Mouse (Mus musculus) midbrain, embryonic 13.5 days (tissue): ENCODE data around the gene Asap3. TPM values are rescaled to one million over a fixed set of nuclear protein-coding genes. Genes with fewer than 3 reads are reported as not detected.

Source experiments
- ATAC-seq: fragments of 200-750 bp; cut with Nextera tagmentation; 2 replicates; pipeline ENCODE4 v1.8.0; 2017; ENCODE audit warnings: mild to moderate bottlenecking, moderate TSS enrichment, moderate library complexity
- H3K27ac ChIP-seq: fragments of 300-500 bp; sonication (generic); 2 replicates; pipeline ENCODE4 v1.5.1; 2015; ENCODE audit warnings: inconsistent platforms, mild to moderate bottlenecking, moderate library complexity
- H3K27me3 ChIP-seq: fragments of 300-500 bp; sonication (generic); 2 replicates; pipeline ENCODE4 v1.6.1; 2015; ENCODE audit warnings: mild to moderate bottlenecking, inconsistent platforms
- H3K36me3 ChIP-seq: fragments of 300-500 bp; sonication (generic); 2 replicates; pipeline ENCODE4 v1.6.1; 2015; ENCODE audit warnings: mild to moderate bottlenecking, inconsistent platforms
- H3K4me1 ChIP-seq: fragments of 300-500 bp; sonication (generic); replicated peaks from 2 replicates; pipeline ENCODE4 v1.6.1; 2015; ENCODE audit warnings: inconsistent platforms
- H3K4me2 ChIP-seq: fragments of 300-500 bp; sonication (generic); replicated peaks from 2 replicates; pipeline ENCODE4 v1.6.1; 2015; ENCODE audit warnings: moderate library complexity, mild to moderate bottlenecking, inconsistent platforms
- H3K4me3 ChIP-seq: fragments of 300-500 bp; sonication (generic); replicated peaks from 2 replicates; pipeline ENCODE4 v1.5.1; 2015; ENCODE audit warnings: mild to moderate bottlenecking, inconsistent platforms
- H3K9ac ChIP-seq: fragments of 300-500 bp; sonication (generic); replicated peaks from 2 replicates; pipeline ENCODE4 v1.6.1; 2015; ENCODE audit warnings: mild to moderate bottlenecking, inconsistent platforms
- H3K9me3 ChIP-seq: fragments of 300-500 bp; sonication (generic); 2 replicates; pipeline ENCODE4 v1.6.1; 2016; ENCODE audit warnings: mild to moderate bottlenecking, inconsistent platforms
- WGBS: fragments of 180-500 bp; shearing (Covaris S2); methylation state at CpG from one replicate; pipeline ENCODE4 v1.1.7; 2015; 5-methylcytosine and 5-hydroxymethylcytosine counted together
- polyA plus RNA-seq: library from polyadenylated mRNA; unstranded; fragments of >200 nt; fragmentation: Nextera tagmentation; extraction: Ambion mirVana; gene quantifications from 2 replicates; pipeline ENCODE4 v1.2.1, GENCODE M21; 2015

Asap3 gene
- polyA plus RNA-seq, 1 experiment from 2014 or later, result 4.5 TPM

DNA sequence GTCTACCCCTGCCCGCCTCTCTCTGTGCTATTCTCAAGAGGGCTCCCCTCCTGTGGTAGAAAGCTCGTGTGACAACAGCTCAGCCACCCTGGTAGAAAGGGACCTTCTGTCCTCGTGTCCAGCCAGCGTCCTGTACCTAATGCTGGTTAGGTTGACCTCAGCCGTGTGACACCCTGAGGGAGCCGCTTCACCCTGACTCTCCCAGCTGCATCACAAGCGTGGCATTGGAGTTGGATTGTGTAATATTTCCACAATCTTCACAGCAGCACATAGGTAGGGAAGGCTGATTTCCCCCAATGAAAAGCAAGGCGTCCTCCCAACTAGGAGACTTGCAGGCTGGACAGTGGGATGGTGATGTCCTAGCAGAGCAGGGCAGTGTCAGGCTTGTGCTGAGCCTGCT, 19.9 kb upstream of the Asap3 start:
- H3K4me3 ChIP-seq, result no peak overlapping the region
- no peak overlapping the region for H3K4me2 ChIP-seq
- 91% methylated on average over 8 of the region's 8 CpGs for WGBS
- H3K27ac ChIP-seq, result no peak overlapping the region
- H3K36me3 ChIP-seq, result peaks cover 14% of the 10 kb centered on the region; the same call in 1 of the 2 replicates
- H3K4me1 ChIP-seq, result peaks cover 2% of the 10 kb centered on the region; the same call in 1 of the 2 replicates
- H3K9ac ChIP-seq, result no peak overlapping the region
- H3K9me3 ChIP-seq, result no peaks in the 10 kb centered on the region
- no peak for ATAC-seq
- H3K27me3 ChIP-seq, result no peaks in the 10 kb centered on the region

- no peaks in the 10 kb centered on the region for H3K27me3 ChIP-seq
- no peak overlapping the region for H3K27ac ChIP-seq
- H3K4me1 ChIP-seq, result no peaks in the 10 kb centered on the region
- H3K4me3 ChIP-seq, result no peak overlapping the region
- peaks cover 14% of the 10 kb centered on the region; the same call in 1 of the 2 replicates for H3K36me3 ChIP-seq
- H3K9ac ChIP-seq, result no peak overlapping the region
- WGBS, result 90% methylated on average over 23 of the region's 23 CpGs
- no peaks in the 10 kb centered on the region for H3K9me3 ChIP-seq
- ATAC-seq, result no peak
- no peak overlapping the region for H3K4me2 ChIP-seq
Observed at GRCm38 (mm10) chr4:136186739-136187472, 19.3 kb upstream of the Asap3 start.

DNA sequence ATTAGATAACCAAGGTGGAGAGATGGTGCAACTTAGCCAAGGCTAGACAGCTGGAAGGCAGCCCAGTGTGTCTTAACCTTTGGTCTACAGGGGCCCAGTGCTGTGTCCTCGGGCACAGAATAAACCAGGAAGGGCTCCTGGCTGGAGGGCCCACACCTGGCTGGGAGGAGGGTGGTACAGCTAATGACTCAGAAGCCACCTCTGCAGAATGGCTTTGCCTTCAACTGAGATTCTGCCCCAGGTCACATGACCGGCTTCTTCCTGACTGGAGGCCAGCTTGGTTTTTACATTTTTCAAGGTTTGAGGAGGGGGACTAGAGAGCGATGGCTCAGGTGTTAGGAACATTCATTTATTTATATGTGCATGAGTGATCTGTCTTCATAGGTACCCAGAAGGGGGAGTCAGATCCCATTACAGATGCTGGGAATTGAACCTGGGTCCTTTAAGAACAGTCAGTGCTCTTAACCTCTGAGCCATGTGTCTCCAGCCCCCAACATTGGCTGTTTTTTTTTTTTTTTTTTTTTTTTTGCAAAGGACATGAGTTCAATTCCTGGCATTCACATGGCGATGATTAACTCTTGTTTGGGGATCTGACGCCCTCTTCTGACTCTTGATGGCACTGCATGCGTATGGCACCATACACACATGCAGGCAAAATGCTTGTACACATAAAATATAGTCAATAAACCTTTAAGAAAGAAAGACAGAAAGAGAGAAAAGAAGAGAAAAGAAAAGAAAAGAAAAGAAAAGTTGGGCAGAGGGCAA, 17.0 kb upstream of the Asap3 start:
- Histone ChIP-seq H3K27ac (no peak overlapping the region), H3K9ac (no peak overlapping the region), H3K4me1 (no peaks in the 10 kb centered on the region), H3K4me3 (no peak overlapping the region), H3K36me3 (peaks cover 21% of the 10 kb centered on the region; the same call in 1 of the 2 replicates), H3K9me3 (no peaks in the 10 kb centered on the region), H3K4me2 (no peak overlapping the region), H3K27me3 (no peaks in the 10 kb centered on the region)
- 87% methylated on average over 6 of the region's 6 CpGs for WGBS
- no peak for ATAC-seq

GRCm38 (mm10) chr4:136189912-136190311, 16.3 kb upstream of the Asap3 start:
- Histone ChIP-seq H3K4me3 (no peak overlapping the region), H3K9me3 (no peaks in the 10 kb centered on the region), H3K9ac (no peak overlapping the region), H3K4me1 (no peaks in the 10 kb centered on the region), H3K27ac (no peak overlapping the region), H3K27me3 (no peaks in the 10 kb centered on the region), H3K36me3 (peaks cover 21% of the 10 kb centered on the region; the same call in 1 of the 2 replicates), H3K4me2 (no peak overlapping the region)
- no peak for ATAC-seq
- 85% methylated on average over 8 of the region's 8 CpGs for WGBS

GRCm38 (mm10) chr4:136193571-136193970, 12.6 kb upstream of the Asap3 start:
- ATAC-seq, result no peak
- H3K36me3 ChIP-seq, result peaks cover 11% of the 10 kb centered on the region; the same call in 1 of the 2 replicates
- no peak overlapping the region for H3K4me3 ChIP-seq
- H3K27me3 ChIP-seq, result no peaks in the 10 kb centered on the region
- no peak overlapping the region for H3K4me2 ChIP-seq
- 85% methylated on average over 3 of the region's 3 CpGs for WGBS
- no peaks in the 10 kb centered on the region for H3K9me3 ChIP-seq
- no peaks in the 10 kb centered on the region for H3K4me1 ChIP-seq
- H3K9ac ChIP-seq, result no peak overlapping the region
- H3K27ac ChIP-seq, result no peak overlapping the region

DNA sequence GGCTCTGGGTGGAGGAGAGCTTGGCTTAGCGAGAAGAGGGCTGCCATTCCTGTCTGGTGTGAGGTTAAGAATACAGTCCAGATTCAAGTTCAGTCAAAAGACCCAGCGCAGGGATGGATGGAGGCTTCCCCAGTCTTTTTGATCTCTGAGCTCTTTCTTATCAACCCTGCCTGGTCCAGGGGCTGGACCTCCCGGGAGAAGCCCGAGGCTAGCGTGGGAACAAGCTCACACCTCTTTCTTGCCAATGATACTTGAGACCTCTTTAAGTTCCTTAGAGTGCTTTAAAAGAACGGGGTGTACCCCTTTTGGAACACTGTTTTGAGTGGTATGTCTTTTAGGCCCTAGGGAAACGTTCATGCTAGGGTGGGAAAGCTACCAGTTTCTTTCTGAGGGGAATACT, 11.1 kb upstream of the Asap3 start:
- Histone ChIP-seq H3K4me3 (no peak overlapping the region), H3K4me2 (no peak overlapping the region), H3K27ac (no peak overlapping the region), H3K9ac (no peak overlapping the region), H3K4me1 (no peaks in the 10 kb centered on the region), H3K27me3 (no peaks in the 10 kb centered on the region), H3K9me3 (no peaks in the 10 kb centered on the region), H3K36me3 (peaks cover 11% of the 10 kb centered on the region; the same call in 1 of the 2 replicates)
- WGBS, result 62% methylated on average over 7 of the region's 7 CpGs
- ATAC-seq, result no peak

- no peak for ATAC-seq
- Histone ChIP-seq H3K9ac (no peak overlapping the region), H3K9me3 (no peaks in the 10 kb centered on the region), H3K27ac (no peak overlapping the region), H3K36me3 (peaks cover 11% of the 10 kb centered on the region; the same call in 1 of the 2 replicates), H3K4me3 (no peak overlapping the region), H3K4me2 (no peak overlapping the region), H3K4me1 (no peaks in the 10 kb centered on the region), H3K27me3 (no peaks in the 10 kb centered on the region)
- 84% methylated on average over 9 of the region's 9 CpGs for WGBS
Observed at GRCm38 (mm10) chr4:136195629-136196028, 10.5 kb upstream of the Asap3 start.

DNA sequence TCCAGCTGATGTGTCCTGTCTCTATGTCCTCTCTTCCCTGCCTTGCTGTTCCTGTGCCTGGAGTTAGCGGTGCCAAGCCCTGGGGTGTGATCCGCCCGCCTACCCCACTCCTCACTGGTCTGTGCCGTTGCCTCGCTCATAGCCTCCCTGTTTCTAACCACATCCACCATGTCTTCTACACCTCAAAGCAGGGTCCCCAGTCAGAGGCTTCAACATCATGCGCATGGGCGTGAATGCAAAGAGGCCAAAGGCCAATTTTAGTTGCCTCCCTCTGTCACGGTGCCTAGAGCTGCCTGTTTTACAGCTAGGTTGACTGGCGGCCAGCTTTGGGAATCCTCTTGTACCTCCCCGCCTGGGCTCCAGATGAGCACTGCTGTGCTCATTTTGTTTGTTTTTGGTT, 10.0 kb upstream of the Asap3 start:
- WGBS, result 79% methylated on average over 10 of the region's 10 CpGs
- Histone ChIP-seq H3K27me3 (no peaks in the 10 kb centered on the region), H3K27ac (no peak overlapping the region), H3K9ac (no peak overlapping the region), H3K36me3 (peaks cover 7% of the 10 kb centered on the region; the same call in 1 of the 2 replicates), H3K4me3 (no peak overlapping the region), H3K4me2 (no peak overlapping the region), H3K4me1 (no peaks in the 10 kb centered on the region), H3K9me3 (no peaks in the 10 kb centered on the region)
- ATAC-seq, result no peak

DNA sequence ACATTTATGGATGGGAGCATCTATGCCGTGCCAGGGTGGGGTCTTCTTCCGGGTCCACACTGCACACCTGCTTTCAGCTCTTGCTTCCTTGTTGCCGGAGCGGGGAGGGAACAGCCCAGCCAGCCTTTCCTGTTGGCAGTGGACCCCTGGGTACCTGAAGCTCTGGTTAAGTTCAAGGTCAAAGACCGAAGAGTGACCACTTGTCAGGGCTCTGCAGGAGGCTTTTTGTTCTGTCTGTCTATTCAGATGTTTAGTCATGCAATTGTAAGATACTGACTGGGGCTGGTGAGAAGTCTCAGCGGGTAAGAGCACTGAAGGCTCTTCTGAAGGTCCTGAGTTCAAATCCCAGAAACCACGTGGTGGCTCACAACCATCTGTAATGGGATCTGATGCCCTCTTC, 7.3 kb upstream of the Asap3 start:
- H3K36me3 ChIP-seq, result no peaks in the 10 kb centered on the region
- no peak overlapping the region for H3K4me2 ChIP-seq
- H3K9me3 ChIP-seq, result no peaks in the 10 kb centered on the region
- no peak overlapping the region for H3K4me3 ChIP-seq
- no peak for ATAC-seq
- no peak overlapping the region for H3K27ac ChIP-seq
- no peaks in the 10 kb centered on the region for H3K27me3 ChIP-seq
- H3K4me1 ChIP-seq, result no peaks in the 10 kb centered on the region
- no peak overlapping the region for H3K9ac ChIP-seq
- 66% methylated on average over 7 of the region's 7 CpGs for WGBS

GRCm38 (mm10) chr4:136199562-136200292, 6.4 kb upstream of the Asap3 start:
- 38% methylated on average over 9 of the region's 9 CpGs for WGBS
- H3K4me1 ChIP-seq, result no peaks in the 10 kb centered on the region

GRCm38 (mm10) chr4:136202509-136202908, 3.7 kb upstream of the Asap3 start:
- Histone ChIP-seq H3K27me3 (no peaks in the 10 kb centered on the region), H3K4me2 (no peak overlapping the region), H3K36me3 (no peaks in the 10 kb centered on the region), H3K9me3 (no peaks in the 10 kb centered on the region), H3K4me3 (no peak overlapping the region), H3K9ac (no peak overlapping the region), H3K4me1 (peaks cover 12% of the 10 kb centered on the region), H3K27ac (no peak overlapping the region)
- ATAC-seq, result no peak
- WGBS, result 7% methylated on average over 9 of the region's 9 CpGs

More at GRCm38 (mm10) chr4:136199562-136200292, 6.4 kb upstream of the Asap3 start:
- Histone ChIP-seq H3K4me2 (no peak overlapping the region), H3K9me3 (no peaks in the 10 kb centered on the region), H3K27me3 (no peaks in the 10 kb centered on the region), H3K4me3 (no peak overlapping the region), H3K36me3 (no peaks in the 10 kb centered on the region), H3K27ac (no peak overlapping the region), H3K9ac (no peak overlapping the region)
- ATAC-seq, result no peak

- no peak overlapping the region for H3K4me2 ChIP-seq
- no peaks in the 10 kb centered on the region for H3K9me3 ChIP-seq
- WGBS, result 78% methylated on average over 2 of the region's 2 CpGs
- ATAC-seq, result no peak
- H3K4me1 ChIP-seq, result peaks cover 13% of the 10 kb centered on the region
- H3K27me3 ChIP-seq, result peaks cover 8% of the 10 kb centered on the region; the same call in 1 of the 2 replicates
- no peak overlapping the region for H3K4me3 ChIP-seq
- no peak overlapping the region for H3K27ac ChIP-seq
- no peaks in the 10 kb centered on the region for H3K36me3 ChIP-seq
- H3K9ac ChIP-seq, result no peak overlapping the region
Observed at GRCm38 (mm10) chr4:136204775-136205174, 1.4 kb upstream of the Asap3 start.
